Mouse (Mus musculus): Measurements from ENCODE around the gene Svep1.

DNA sequence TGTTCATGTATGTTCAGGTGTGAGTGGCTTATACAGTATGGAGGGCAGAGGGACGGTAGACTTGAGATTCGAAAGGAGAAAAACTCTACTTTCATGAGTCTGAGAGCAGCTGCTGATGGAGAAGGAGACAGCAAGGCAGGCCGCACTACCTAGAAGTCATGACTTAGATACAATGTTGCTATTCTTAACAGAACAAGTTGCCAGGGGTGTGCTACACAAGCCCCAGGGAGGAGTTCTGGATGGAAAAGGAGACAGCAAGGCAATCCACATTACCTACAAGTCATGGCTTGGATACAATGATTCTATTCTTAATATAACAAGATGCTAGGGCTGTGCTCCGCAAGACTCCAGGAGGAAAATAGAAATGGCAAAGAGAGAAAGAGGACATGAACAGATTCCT is 129.1 kb downstream of the Svep1 start:
- TF ChIP-seq CTCF (IDR thresholded peaks at IDR 0.05; ENCODE audit: low read depth, low read length): no peak
- TF ChIP-seq GATA1 (IDR thresholded peaks at IDR 0.05; ENCODE audit: borderline replicate concordance, low read length): no peak
- TF ChIP-seq TAL1 (conservative IDR thresholded peaks at IDR 0.05; ENCODE audit: low read depth, low read length): no peak
- TF ChIP-seq GATA2 (IDR thresholded peaks at IDR 0.05; ENCODE audit: borderline replicate concordance, low read depth, low read length): no peak
- TF ChIP-seq POLR2AphosphoS5 (IDR thresholded peaks at IDR 0.05; ENCODE audit: insufficient replicate concordance, low read depth, low read length): no peak

Data from G1E (cell line).